Mouse (Mus musculus) monocyte, adult 59 days (primary cell): ENCODE data around the gene Trabd. TPM values are rescaled to one million over a fixed set of nuclear protein-coding genes. Genes with fewer than 3 reads are reported as not detected.

Source experiments
- total RNA-seq, 2 experiments: library from RNA; stranded (reverse); gene quantifications; one replicate each; pipeline ENCODE4 v1.2.4; 2023

Trabd gene
- 10 to 100 TPM; 34.8 to 43.4 TPM for total RNA-seq

GRCm38 (mm10) chr15:89074613-89075477, at the start of gene Trabd:
Gene Trabd (plus strand): TSS chr15:89075124.

GRCm38 (mm10) chr15:89059161-89059931, 15.6 kb upstream of the Trabd start, which contains the start of gene Panx2:
Gene Panx2 (plus strand): TSS chr15:89059734.

GRCm38 (mm10) chr15:89088607-89089247, 13.8 kb downstream of the Trabd start, which contains the start of gene Selenoo:
Gene Selenoo (plus strand): TSS chr15:89089084.

GRCm38 (mm10) chr15:89122649-89123366, 47.9 kb downstream of the Trabd start, which contains the start of gene Tubgcp6:
Gene Tubgcp6 (minus strand): TSS chr15:89123112.

GRCm38 (mm10) chr15:89128382-89129350, 53.7 kb downstream of the Trabd start, which contains the start of gene Hdac10:
Gene Hdac10 (minus strand): TSS chr15:89128700.

Other genes starting within 250 kb of the Trabd start
- gene Pim3, start 212.9 kb upstream of the Trabd start, total RNA-seq: 100 to 1,000 TPM; 159 to 173 TPM
- not detected for gene Ttll8, start 120.7 kb upstream of the Trabd start, total RNA-seq
- not detected for gene Mlc1, start 96.1 kb upstream of the Trabd start, total RNA-seq
- not detected for gene Mov10l1, start 92.2 kb upstream of the Trabd start, total RNA-seq
- not detected for gene Panx2, start 15.4 kb upstream of the Trabd start, total RNA-seq
- 10 to 100 TPM; 16.0 to 16.2 TPM for gene Selenoo, start 14.0 kb downstream of the Trabd start, total RNA-seq
- 10 to 100 TPM; 18.8 to 24.5 TPM for gene Tubgcp6, start 48.0 kb downstream of the Trabd start, total RNA-seq
- gene Hdac10, start 53.6 kb downstream of the Trabd start, total RNA-seq: 10 to 100 TPM; 22.4 to 24.6 TPM
- not detected for gene Mapk12, start 65.6 kb downstream of the Trabd start, total RNA-seq
- gene Mapk11, start 74.5 kb downstream of the Trabd start, total RNA-seq: 1 to 10 TPM; 1.5 to 2.0 TPM
- gene Plxnb2, start 105.7 kb downstream of the Trabd start, total RNA-seq: 100 to 1,000 TPM; 441 to 443 TPM
- gene Dennd6b, start 121.4 kb downstream of the Trabd start, total RNA-seq: 1 to 10 TPM; 5.4 to 6.0 TPM
- 10 to 100 TPM; 35.3 to 39.7 TPM for gene Ppp6r2, start 136.4 kb downstream of the Trabd start, total RNA-seq
- 100 to 1,000 TPM; 167 to 189 TPM for gene Sbf1, start 240.2 kb downstream of the Trabd start, total RNA-seq
- not detected for gene Adm2, start 247.6 kb downstream of the Trabd start, total RNA-seq